Mouse (Mus musculus) cortical plate, adult 2 months (tissue): ENCODE data around the gene Gje1. TPM values are rescaled to one million over a fixed set of nuclear protein-coding genes. Genes with fewer than 3 reads are reported as not detected.

ENCODE experiments used
- H3K27ac ChIP-seq: fragments of 200-500 bp; 2 replicates; pipeline ENCODE4 v1.5.1; 2012; ENCODE audit warnings: low read length, control low read depth, inconsistent platforms; ENCODE audit not compliant: insufficient read depth
- H3K4me1 ChIP-seq: fragments of 200-500 bp; 2 replicates; pipeline ENCODE4 v1.6.1; 2011; ENCODE audit warnings: low read length; ENCODE audit not compliant: control insufficient read depth, insufficient read depth
- H3K4me3 ChIP-seq: fragments of 200-500 bp; 2 replicates; pipeline ENCODE4 v1.5.1; 2011; ENCODE audit warnings: mild to moderate bottlenecking, low read length, control low read depth; ENCODE audit not compliant: insufficient read depth
- CTCF ChIP-seq: fragments of 200-500 bp; IDR thresholded peaks from 2 replicates; pipeline ENCODE4 v1.5.1; 2011; ENCODE audit warnings: mild to moderate bottlenecking, control low read depth, low read length; ENCODE audit not compliant: insufficient read depth; ENCODE audit errors: extremely low read depth
- POLR2A ChIP-seq: fragments of 200-500 bp; IDR thresholded peaks from 2 replicates; pipeline ENCODE4 v1.6.1; 2011; ENCODE audit warnings: mild to moderate bottlenecking, low read length, control low read depth; ENCODE audit not compliant: insufficient read depth; ENCODE audit errors: extremely low read depth
- polyA plus RNA-seq: library from polyadenylated mRNA; depleted of rRNA; stranded (reverse); fragments of >200 nt; gene quantifications from 2 replicates; pipeline ENCODE4 v1.2.3, GENCODE M21; 2012; rRNA removed

The Gje1 gene
- polyA plus RNA-seq, result not detected in 2 replicates

DNA sequence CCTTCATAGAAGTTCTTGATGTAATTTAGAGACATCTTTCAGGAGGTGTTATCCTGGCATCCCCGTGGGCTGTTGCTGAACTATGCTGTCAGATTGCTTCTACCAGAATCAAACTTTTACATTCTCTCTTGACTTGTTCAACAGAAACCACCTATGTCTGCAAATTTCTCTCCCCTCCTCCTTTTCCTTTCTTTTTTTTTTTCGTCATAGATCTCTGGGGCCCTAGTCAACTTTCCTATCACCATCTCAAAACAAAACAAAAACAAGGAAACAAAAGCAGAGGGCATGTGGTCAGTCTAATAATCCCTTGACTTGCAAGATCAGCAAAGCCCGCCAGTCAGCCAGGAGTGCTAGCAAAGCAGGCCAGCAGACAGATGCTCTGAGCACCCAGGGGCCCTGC is at the start of gene Gje1:
Gene Gje1 (minus strand): TSS at position 101 of the 400 bp plus-strand sequence.
- Histone ChIP-seq H3K4me1 (no peaks in the 10 kb centered on the region), H3K27ac (no peak within 1 kb of the TSS), H3K4me3 (no peak within 1 kb of the TSS)
- TF ChIP-seq POLR2A (no peak), CTCF (no peak)

DNA sequence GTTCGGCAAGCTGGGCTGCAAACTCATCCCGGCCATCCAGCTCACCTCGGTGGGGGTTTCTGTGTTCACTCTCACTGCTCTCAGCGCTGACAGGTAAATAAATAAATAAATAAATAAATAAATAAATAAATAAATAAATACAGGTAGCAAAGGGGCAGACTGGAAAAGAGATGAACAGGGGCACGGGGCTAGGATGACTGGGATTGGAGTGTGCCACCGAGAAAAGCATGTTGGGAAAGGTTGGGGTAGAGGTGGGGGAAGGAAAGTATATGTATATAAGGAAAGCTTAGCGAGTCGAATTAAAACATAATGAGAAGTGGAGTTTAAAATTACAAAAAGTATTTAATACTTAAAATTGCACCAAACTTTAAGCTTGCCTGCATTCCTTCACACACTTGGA is 42.6 kb upstream of the Gje1 start:
- Histone ChIP-seq H3K27ac (no peak overlapping the region), H3K4me3 (peak overlapping the region; percentile 25), H3K4me1 (no peaks in the 10 kb centered on the region)
- TF ChIP-seq CTCF (no peak), POLR2A (no peak)

GRCm38 (mm10) chr10:14759665-14760558 is 41.9 kb upstream of the Gje1 start:
- Histone ChIP-seq H3K4me1 (no peaks in the 10 kb centered on the region), H3K4me3 (peak overlapping the region; percentile 25), H3K27ac (no peak overlapping the region)
- TF ChIP-seq CTCF, result no peak
- no peak for TF ChIP-seq POLR2A

DNA sequence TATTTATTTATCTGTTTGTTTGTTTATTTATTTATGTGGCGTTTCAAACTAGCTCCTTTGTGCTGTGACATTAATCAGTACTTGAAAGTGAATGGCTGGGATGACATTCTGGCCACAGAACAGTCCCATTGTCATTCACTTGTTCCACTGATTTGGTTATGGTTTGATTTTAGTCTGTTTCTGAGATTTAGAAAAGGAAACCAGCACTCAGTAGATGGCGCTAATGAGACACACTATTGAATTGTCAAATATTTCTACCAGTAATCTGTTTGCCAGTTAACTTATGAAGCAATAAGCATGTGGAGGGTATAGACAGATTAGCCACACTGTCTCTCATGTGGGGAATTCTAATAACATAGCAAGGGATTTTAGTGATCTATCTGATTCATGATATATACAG is 16.3 kb upstream of the Gje1 start:
- no peaks in the 10 kb centered on the region for H3K4me1 ChIP-seq
- no peak for TF ChIP-seq CTCF
- TF ChIP-seq POLR2A, result no peak
- H3K4me3 ChIP-seq, result no peak overlapping the region
- no peak overlapping the region for H3K27ac ChIP-seq

DNA sequence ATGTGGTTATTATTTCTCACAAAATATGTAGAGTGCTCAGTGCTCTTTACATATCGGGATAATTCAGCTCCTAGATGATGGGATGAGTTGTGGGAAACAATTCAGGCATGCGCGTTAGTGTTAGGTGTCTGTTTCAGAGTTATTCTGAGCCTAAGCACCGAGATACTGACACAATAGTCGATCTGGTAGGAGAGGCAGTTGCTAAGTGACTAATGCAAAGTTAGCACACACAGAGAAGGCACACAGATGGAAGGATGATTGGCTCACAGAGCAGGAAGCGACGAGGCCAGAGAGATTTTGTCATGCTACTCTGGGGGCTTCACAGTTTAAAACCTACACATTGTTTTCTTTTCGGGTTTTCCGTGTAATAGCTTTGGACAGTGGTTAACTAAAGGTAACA is 7.7 kb upstream of the Gje1 start:
- Histone ChIP-seq H3K4me1 (no peaks in the 10 kb centered on the region), H3K27ac (no peak overlapping the region), H3K4me3 (no peak overlapping the region)
- no peak for TF ChIP-seq POLR2A
- no peak for TF ChIP-seq CTCF

- no peaks in the 10 kb centered on the region; the same call in 1 of the 2 replicates for H3K4me1 ChIP-seq
- TF ChIP-seq POLR2A (0 out of 2 replicates have a peak, but pooled peaks have one; percentile 37), CTCF (peak; percentile 88)
- H3K27ac ChIP-seq, result no peak within 1 kb of the TSS
- peak within 1 kb of the TSS; percentile 81 for H3K4me3 ChIP-seq
Observed at GRCm38 (mm10) chr10:14705072-14706066, 12.6 kb downstream of the Gje1 start, which contains the start of the genes Vta1 and Nmbr. TSS of gene Vta1 (minus strand) at chr10:14705560. TSS of gene Nmbr (plus strand) at chr10:14705591.

- Histone ChIP-seq H3K4me1 (no peaks in the 10 kb centered on the region; the same call in 1 of the 2 replicates), H3K4me3 (no peak overlapping the region; the same call in 1 of the 2 replicates), H3K27ac (no peak overlapping the region)
- no peak for TF ChIP-seq CTCF
Observed at GRCm38 (mm10) chr10:14703830-14704420, 14.1 kb downstream of the Gje1 start.

GRCm38 (mm10) chr10:14703239-14703638 is 14.8 kb downstream of the Gje1 start:
- no peaks in the 10 kb centered on the region; the same call in 1 of the 2 replicates for H3K4me1 ChIP-seq
- H3K4me3 ChIP-seq, result no peak overlapping the region
- H3K27ac ChIP-seq, result no peak overlapping the region
- no peak for TF ChIP-seq CTCF
- TF ChIP-seq POLR2A, result no peak

DNA sequence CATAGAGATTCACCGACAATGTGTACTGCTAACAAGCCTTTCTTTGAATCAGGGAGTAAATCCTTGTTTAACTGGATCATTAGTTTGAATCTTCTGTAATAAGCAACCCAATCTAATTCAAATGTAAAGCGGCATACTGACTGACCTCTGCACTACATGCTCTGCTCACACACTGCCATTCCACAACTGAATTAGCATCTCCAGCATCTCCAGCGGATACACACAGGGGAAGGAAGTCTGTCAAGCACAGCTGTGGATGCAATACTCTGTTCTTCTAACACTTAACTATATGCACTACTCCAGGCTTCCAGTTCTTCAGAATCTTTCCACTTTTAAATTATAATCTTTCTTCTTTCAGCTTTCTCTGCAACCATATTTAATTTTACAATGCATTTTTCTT is 27.7 kb downstream of the Gje1 start:
- Histone ChIP-seq H3K4me3 (no peak overlapping the region), H3K27ac (no peak overlapping the region), H3K4me1 (no peaks in the 10 kb centered on the region)
- no peak for TF ChIP-seq CTCF
- no peak for TF ChIP-seq POLR2A
